Mouse (Mus musculus): ENCODE results near the gene Vars2. TPM values are rescaled to one million over a fixed set of nuclear protein-coding genes. Genes with fewer than 3 reads are reported as not detected.

Vars2 gene
- total RNA-seq, 2 experiments from 2014 or later: 30.8 to 40.0 TPM

DNA sequence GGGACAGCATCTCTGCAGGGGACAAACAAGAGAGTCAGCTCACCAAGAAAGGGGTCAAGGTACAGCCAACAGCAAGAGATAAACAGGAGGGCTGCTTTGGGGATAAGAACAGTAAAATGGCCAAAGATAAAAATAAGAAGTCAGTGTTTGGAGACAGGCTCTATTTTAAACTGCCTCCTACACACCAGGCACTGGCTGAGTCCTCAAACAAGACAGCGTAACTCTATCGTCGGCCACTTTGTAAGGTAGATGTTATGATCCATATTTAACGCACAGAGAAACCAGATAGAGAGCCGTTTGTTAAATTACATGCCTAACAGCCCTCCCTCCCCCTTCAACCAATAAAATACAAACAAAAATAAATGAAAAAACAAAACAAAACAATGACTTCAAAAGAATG, 26.5 kb upstream of the Vars2 start:
- no peak for DNase-seq

DNA sequence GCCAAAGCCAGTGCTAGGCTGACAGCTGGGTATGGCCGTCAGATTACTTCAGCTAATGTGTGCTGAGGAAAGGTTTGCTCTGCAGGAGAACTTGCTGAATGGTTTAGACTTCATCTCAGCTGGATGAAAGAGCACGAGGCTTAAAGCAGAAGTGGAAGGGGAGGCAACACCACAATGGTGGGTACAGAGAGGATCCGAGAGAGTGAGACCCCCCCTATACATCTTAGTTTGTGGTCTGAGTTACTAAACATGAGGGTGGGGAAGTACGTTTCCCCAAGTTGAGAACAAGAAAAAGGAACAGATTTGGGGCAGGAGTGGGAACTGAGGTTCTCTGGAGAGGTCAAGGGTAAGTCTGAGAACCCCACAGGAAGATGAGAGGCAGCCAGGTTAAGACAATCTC, 25.0 kb upstream of the Vars2 start:
- no peak for DNase-seq

- DNase-seq: no peak
Measured at GRCm38 (mm10) chr17:35691811-35692210, 24.4 kb upstream of the Vars2 start.

- no peak for DNase-seq
Measured at GRCm38 (mm10) chr17:35689936-35690645, 22.7 kb upstream of the Vars2 start.

DNA sequence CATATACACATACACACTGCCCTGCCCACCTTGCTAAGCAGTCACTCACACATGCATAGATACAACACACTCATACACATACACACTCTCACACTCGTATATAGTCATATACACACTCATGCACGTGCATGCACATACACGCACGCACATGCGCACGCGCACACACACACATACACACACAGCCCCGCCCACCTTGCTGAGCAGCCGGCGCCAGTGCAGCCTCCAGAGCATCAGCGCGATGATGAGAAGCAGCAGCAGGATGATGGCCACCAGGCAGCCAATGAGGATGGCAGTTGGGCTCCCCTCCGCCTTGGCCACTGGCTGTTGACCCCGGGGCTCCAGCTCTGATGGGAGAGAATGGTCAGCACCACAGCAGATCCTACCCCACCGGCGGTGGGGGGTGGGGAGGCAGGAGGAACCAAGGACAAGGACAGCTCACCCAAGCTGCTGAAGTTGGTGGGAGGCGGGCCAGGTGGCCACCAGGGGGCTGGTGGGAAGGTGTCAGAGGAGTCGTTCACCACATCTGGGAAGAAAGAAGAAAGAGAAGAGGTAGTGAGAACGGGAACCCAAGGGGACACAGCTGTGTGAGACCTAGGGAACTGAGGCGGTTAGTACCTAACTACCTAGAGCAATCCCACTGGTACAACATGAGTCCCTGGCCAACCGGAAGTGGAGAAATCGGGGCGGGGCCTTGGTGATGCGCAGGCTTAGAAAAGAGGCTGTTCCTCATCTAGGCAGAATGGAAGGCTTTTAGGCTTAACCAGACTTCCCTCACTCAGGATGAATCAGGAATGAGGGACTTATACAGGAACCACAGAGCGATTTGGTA, 21.2 kb upstream of the Vars2 start:
- no peak for DNase-seq

DNA sequence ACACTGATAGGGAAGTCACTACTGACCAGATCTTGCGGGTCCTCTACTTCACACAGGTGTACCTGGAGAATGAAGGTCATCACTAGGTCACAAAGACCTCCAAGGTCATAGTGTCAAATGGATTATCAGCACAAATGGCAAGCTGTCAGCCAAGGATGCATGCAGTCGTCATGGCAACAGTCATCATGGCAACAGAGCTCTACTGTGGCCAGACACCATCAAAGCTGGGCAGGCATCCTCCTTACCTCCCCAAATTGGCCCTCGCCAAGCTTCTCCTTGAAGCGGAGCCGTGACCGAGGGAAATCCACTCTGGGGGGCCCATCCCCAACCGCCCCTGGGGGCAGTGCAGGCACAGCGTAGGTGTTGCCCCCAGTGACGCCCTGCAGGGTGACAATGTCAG, 17.7 kb upstream of the Vars2 start:
- DNase-seq: no peak

DNA sequence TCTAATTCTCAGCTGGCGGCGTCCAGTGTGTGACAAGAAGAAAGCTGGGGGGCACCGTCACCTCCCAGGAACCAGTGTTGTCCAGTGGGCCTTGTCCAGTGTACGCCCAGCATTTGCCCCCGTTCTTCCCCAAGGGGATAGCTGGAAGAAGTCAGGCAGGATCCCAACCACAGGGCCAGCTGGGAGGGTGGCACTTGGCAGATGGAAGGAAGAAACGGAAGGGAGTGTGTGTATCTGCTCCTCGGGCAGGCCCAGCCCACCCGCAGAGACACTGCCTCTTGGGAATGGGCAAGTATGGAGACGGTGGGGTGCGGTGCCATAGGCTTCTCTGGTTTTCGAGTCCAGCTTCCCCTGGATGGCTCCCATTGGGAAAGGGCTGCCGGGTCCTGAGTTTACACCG, 14.6 kb upstream of the Vars2 start:
- no peak for DNase-seq

DNA sequence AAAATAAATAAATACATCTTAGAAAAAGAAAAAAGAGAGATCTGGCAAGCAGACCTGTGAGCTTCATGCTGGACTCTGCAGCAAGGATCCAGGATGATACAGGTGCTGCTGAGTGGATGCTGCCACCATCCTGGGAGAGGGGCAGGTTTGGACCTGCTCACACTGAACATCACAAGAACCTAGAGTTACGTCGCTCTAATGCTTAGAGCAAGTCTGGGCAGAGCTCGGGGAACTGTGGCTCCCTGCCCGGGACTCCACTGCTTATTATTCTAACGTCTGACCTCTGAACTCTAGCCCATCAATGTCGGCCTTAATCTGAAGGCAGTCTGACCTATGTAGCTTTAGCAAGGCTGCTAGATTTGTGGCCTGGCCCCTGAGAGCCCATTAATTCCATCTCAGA, 13.2 kb upstream of the Vars2 start:
- DNase-seq: no peak

GRCm38 (mm10) chr17:35673416-35674035, 6.1 kb upstream of the Vars2 start, which contains the start of gene Gtf2h4:
Gene Gtf2h4 (minus strand): TSS chr17:35673739.
- DNase-seq: peak; percentile 83 to 90

DNA sequence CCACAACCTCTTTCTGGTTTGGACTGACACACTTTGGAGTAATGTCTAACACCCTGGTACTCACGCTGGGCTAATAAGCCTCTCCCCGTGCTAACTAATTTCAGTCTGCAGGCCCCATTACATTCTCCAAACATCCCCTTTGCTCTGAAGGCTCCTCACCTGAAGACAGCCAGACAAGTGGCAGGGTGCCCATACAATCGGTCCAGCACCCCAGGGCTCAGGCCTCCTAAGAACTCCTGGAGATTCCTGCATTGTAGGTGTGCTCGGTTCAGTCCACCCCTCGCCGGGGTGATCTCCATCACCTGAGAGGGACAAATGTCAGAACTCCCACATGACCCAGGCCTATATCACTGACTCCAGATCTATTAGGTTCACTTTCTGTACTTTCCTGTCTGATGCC, 5.1 kb upstream of the Vars2 start:
- DNase-seq: no peak

GRCm38 (mm10) chr17:35671846-35672245, 4.5 kb upstream of the Vars2 start:
- DNase-seq: no peak

DNA sequence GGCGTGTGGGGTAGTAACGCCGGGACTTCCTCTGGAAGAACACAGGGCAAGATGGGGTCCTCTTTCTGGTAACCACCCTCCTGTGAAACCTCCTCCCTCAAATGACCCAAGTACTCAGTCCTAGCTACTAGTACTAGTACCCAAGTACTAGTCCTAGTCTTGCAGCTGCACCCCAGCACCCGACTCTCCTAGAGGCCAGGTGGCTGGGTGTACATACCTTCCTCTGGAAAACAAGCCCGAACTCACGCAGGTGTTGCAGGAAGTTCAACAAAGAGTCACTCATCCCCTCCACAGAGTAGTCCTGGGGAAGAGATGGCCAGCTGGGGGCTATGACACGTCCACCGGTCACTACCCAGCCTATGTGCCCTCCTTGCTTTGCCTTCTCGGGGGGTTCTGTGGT, 2.3 kb upstream of the Vars2 start:
- no peak for DNase-seq

- DNase-seq: peak; percentile 10 to 20
Measured at GRCm38 (mm10) chr17:35666851-35667256, 538 bp downstream of the Vars2 start.

DNA sequence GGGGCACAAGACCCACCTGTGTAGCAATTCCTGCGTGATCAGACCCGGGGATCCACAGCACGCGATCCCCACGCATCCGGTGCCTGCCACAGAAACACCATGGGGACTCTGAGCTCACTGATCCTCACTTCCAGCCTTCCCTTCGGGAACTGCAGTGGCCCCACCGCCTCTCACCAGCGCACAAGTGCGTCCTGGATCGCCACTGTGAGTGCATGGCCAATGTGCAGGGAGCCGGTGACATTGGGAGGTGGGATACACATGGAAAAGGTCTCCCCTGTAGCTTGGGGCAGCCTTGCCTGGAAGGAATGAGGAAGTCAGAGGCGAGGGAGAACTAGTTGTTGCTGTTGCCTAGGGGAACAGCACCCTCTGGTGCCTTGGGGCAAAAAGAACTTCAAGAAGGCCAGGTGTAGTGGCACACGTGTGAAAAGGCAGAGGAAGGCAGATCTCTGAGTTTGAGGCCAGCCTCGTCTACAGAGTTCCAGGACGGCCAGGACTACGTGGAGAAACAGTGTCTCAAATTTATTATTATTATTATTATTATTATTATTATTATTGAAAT, 1.4 kb downstream of the Vars2 start:
- DNase-seq: peak; percentile 12 to 30

DNA sequence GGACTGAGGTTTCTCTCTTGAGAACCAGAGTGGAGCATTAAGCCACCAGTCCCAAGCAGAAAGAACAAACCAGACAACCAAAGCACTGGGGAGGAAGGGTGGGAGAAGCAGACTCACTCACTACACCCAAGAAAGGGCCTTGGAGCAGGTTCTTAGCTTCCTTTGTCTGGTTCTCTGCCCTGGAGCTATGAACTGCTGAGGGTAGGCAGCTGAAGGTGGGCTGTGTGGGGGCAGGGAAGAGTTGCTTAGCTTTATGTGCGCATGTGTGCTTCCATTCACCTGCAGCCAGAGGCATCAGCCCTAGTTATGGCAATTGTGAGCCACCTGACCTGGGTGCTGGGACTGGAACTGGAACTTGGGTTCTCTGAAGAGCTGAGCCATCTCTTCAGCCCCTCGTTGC, 14.3 kb downstream of the Vars2 start:
- DNase-seq: no peak

GRCm38 (mm10) chr17:35649429-35649828, 18.0 kb downstream of the Vars2 start:
- no peak for DNase-seq

DNA sequence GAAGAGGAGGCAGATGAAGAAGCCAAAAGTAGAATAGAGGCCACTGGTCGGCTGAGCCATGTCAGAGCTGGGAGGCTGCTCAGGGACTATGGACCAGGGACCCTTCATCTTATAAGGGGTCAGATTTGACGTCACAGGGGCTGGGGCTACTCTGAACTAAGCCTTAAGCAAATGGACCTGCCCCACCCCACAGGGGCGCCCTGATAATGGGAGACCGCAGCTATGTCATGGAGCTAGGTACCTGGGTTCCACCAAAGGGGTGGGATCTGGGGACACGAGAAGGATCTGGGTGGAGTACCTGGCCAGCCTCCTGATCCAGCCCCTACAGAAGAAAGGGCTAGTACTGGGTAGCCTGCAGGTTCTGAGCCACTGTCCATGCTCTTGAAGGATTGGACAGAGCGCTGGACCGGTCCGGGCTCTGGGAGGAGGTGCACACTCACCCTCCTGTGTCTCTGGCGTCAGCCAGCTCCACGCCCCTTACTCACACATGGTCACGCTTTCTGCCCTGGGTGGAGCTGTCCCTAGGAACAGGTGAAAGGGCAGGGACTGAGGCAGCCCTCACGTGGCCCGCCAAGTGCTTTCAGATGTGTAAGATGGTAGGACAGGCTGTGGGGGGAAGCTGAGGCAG, 23.7 kb downstream of the Vars2 start, which contains the start of gene Mucl3:
Gene Mucl3, minus strand, starts transcription at position 87 of the 628 bp plus-strand sequence.
- no peak for DNase-seq

GRCm38 (mm10) chr17:35639352-35639751, 28.0 kb downstream of the Vars2 start:
- no peak for DNase-seq

GRCm38 (mm10) chr17:35638475-35639190, 28.8 kb downstream of the Vars2 start:
- peak; percentile 40 to 64 for DNase-seq

DNA sequence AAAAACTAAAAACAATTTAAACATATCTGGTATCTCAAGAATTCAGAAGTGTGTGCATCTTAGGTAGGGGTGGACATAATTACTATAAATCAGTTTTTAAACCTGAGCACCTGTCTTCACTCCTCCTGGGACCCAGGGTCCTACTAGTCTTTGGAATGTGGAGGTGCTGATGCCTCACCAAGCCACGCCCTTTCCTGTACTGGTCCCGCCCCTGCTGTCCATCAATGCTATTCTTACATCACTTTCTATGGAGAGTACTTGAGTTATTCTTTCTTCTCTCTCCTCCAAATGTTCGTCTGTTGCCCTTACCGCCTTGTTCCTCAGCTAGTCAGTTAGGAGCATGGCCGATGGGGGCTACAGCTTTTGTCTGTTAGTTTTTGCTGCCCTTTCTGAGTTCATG, 31.0 kb downstream of the Vars2 start:
- DNase-seq: peak; percentile 10 to 47

DNA sequence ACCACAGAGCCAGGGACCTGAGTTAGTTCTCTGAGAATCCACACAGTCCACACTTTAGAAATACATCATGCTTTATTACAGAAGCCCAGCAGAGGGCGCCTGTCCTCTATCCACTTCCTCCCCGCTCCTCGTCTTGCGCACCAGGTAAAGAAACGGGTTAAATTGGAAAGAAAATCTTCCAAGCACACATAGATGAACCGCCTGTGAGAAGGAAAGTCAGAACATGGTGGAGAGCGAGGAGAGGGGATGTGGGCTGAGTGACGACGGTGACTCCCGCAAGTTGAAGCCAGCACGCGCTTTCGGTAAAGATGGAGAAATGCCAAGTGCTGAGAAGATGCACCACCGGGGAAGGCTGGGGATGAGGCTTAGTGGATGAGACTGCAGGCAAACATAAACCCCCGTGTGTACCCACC, 31.7 kb downstream of the Vars2 start:
- DNase-seq: peak; percentile 61 to 73
